Mouse (Mus musculus): ENCODE data around the gene Slc15a2.

GRCm38 (mm10) chr16:36728959-36729358 lies 55.8 kb downstream of the Slc15a2 start:
- TF ChIP-seq GATA1 (IDR thresholded peaks at IDR 0.05; ENCODE audit: borderline replicate concordance, low read length) (no peak), FLI1 (IDR thresholded peaks at IDR 0.05; ENCODE audit: low read length) (no peak)
